Mouse (Mus musculus) left cerebral cortex, adult 2 months (tissue): Measurements from ENCODE around the gene Dvl3. TPM values are rescaled to one million over a fixed set of nuclear protein-coding genes. Genes with fewer than 3 reads are reported as not detected.

Experiments
- DNase-seq, 2 experiments: peaks; one replicate each; pipeline ENCODE4 v3.0.0; 2021 to 2022; ENCODE audit warnings: low spot score in 2 of 2, mixed read lengths in 1 of 2; ENCODE audit errors: extremely low spot score in 1 of 2
- H3K27ac ChIP-seq: fragments of 200-600 bp; 2 replicates; pipeline ENCODE4 v1.8.1; 2022
- H3K4me3 ChIP-seq: fragments of 200-600 bp; 2 replicates; pipeline ENCODE4 v1.8.1; 2022
- CTCF ChIP-seq: fragments of 200-600 bp; IDR thresholded peaks from 2 replicates; pipeline ENCODE4 v1.8.1; 2022; ENCODE audit warnings: antibody characterized with exemption, mild to moderate bottlenecking, moderate library complexity
- intact Hi-C: fragments of 180-260 bp; cut with DNase I; formaldehyde crosslinking; loops from one replicate; pipeline ENCODE4 v1.15.1; 2025
- total RNA-seq, 2 experiments: library from RNA; stranded (reverse); gene quantifications; 2 replicates each; pipeline ENCODE4 v1.2.3; 2021

The Dvl3 gene
- total RNA-seq, 2 experiments from 2014 or later: 64.7 to 70.1 TPM

DNA sequence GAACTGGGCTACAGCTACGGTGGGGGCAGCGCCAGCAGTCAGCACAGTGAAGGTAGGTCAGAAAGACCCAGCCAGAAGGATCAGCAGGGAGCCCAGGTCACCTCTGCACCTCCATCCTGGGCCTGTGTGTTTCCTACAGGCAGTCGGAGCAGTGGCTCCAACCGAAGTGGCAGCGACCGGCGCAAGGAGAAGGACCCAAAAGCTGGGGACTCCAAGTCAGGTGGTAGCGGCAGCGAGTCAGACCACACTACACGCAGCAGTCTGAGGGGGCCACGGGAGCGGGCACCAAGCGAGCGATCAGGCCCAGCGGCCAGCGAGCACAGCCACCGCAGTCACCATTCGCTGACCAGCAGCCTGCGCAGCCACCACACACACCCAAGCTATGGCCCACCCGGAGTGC, 14.2 kb downstream of the Dvl3 start:
- Histone ChIP-seq H3K27ac (no peak overlapping the region), H3K4me3 (no peak overlapping the region)
- TF ChIP-seq CTCF: no peak
- intact Hi-C loops: no loop called here
- no peak for DNase-seq

DNA sequence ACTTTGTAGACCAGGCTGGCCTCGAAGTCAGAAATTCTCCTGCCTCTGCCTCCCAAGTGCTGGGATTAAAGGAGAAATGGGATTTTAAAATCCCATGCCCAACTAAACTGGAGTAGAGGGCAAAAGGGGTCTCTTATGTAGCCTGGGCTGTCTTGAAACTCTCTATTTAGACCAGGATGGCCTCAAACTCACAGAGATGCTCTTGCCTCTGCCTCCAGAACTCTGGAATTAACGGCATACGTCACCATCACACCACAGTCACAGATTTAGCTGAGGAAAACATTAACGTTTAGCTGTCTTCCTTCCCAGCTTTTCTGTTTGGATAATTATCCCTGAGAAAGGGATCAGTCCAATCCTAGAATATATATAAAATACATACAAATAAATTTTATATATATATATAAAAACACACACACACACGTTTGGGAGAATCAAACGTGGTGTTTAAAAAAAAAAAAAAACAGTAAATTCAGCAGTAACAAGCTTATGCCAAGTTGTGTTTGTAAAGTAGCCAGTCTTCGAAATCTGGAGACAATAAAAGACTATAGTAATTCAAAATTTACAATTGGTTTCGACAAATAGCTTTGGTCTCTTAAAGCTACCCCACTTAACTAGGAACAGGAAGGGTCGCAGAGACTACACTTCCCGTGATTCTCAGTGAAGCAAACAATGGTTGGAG, 18.0 kb downstream of the Dvl3 start:
- no peak for DNase-seq
- no peak for TF ChIP-seq CTCF
- intact Hi-C loops: loop anchor here (2.0 kb wide), 1 partner anchor 18 kb away; the partner anchor contains the start of gene Dvl3
- Histone ChIP-seq H3K27ac (peak overlapping the region; percentile 2; the same call in 1 of the 2 replicates), H3K4me3 (no peak overlapping the region)

DNA sequence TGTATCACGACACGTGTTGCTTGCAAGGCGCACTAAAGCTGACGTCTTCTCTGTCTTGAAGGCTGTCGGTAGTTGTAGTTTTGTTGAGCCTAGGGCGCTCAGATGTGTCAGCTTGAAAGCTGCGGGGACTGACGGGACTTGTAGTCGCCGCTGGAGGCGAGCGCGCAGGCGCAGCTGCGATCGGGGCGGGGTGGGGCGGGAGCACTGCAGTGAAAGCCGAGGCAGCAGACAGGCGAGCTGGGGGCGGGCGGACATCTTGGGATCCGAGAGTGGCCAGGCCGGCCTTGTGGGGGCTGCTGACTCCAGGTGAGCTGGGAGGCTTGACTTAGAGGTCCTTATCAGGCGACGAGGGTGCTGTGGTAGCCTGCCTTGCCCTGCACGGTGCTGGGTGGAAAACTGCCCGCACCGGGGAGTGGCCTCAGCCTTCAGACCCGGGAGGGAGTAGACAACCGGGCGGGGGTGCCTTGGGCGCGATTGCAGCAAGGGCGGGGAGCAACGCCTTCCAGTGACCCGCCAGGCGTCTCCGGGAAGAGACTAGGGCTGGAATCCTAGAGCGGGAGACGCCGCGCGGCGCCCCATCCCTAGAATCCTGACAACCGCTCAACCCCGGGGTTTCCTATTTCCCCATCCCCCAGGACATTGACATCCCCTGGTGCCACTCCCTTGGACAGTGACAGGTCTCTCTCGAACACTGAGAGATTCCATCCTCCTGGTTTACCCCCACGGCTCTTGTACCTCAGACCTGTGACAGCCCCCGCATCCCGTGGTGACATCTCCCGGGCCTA, 18.7 kb downstream of the Dvl3 start, which contains the start of gene Ap2m1:
Ap2m1 (plus strand) TSS at position 183 of the 785 bp plus-strand sequence.
- peak within 1 kb of the TSS; percentile 99 for H3K4me3 ChIP-seq
- no peak for TF ChIP-seq CTCF
- peak within 1 kb of the TSS; percentile 98 for H3K27ac ChIP-seq
- peak; percentile 90 to 92 for DNase-seq
- intact Hi-C loops: loop anchor here (2.0 kb wide), 1 partner anchor 19 kb away; the partner anchor contains the start of gene Dvl3

DNA sequence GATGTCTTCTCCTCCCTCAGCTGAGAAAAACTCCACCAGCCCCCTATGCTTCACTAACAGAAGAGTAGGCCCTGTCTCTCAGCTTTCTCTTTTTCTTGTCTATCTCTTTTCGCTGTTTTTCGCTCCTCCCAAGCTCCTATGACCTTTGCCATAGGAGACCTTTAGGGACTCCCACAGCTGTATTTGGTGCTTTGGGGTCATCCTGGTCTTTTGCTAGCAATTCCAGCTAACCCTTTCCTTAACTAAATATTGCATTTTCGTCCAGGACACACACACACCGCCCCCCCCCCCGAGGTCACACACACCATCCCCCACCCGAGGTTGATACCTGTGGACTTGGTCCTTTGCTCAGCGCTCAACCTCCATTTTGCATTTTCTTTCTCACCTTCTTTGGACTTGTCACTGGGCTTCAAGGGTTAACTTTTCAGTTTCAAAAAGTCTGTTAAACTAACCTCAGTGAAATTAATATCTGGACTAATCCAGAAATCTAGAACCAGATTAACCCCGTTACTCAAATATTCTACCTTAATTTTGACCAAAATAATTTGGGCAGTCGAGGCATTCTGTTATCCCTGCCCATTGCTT, 19.4 kb downstream of the Dvl3 start:
- Histone ChIP-seq H3K4me3 (peak overlapping the region; percentile 99), H3K27ac (peak overlapping the region; percentile 98)
- TF ChIP-seq CTCF: no peak
- DNase-seq: no peak
- intact Hi-C loops: no loop called here

DNA sequence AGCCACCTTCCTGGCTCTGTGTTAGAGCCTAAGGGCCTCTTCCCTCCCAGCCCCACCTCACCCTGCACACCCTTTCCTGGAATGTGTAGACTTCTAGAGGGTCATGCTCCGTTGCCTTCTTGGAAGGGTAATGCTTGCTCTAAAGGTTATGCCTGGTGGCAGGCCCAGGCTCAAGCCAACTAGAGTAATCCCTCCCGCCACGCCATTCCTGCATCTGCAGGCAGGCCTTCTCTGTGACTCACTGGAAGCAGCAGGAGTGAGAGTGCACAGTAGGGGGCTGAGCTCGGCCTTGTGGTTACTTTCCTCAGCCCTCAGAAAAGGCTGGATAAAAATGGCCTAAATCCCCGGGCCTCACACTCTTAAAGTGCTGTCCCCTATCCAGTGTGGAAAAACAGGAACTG, 20.3 kb downstream of the Dvl3 start:
- no peak; the same call in 1 of the 2 replicates for TF ChIP-seq CTCF
- intact Hi-C loops: no loop called here
- DNase-seq: peak in 1 of 2 experiments; percentile 27
- peak overlapping the region; percentile 99 for H3K4me3 ChIP-seq
- peak overlapping the region; percentile 44; the same call in 1 of the 2 replicates for H3K27ac ChIP-seq

DNA sequence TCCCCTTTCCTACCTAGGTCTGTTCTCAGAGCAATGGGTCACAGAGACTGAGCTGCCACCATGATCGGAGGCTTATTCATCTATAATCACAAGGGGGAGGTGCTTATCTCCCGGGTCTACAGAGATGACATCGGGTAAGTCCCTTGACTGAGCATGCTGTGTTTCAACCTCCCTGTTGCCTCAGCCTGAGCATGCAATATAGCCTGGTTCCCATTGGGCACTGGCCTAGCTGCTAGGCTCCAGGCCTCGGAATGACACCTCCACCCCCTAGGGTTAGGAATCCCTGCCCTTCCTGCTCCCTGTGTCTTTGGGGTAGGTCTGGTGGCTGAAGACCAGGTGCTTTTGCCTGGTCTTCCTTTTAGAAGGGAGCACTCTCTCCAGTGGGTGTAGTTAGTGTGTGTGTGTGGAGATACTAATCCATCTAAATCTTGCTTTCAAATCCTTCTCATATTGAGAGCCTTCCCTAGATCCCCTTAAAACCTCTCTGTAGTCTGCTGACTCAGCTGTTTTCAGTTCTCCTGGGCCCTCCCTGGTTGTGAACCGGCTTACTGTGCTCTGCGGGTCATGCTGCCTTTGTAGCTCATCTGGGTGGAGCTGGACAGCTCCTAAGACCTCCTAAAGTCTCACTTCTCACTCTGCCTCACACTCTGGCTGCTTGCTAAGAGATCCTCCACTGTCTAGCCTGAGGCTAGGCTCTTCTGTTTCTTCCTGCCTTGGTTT, 21.0 kb downstream of the Dvl3 start:
- DNase-seq: no peak

DNA sequence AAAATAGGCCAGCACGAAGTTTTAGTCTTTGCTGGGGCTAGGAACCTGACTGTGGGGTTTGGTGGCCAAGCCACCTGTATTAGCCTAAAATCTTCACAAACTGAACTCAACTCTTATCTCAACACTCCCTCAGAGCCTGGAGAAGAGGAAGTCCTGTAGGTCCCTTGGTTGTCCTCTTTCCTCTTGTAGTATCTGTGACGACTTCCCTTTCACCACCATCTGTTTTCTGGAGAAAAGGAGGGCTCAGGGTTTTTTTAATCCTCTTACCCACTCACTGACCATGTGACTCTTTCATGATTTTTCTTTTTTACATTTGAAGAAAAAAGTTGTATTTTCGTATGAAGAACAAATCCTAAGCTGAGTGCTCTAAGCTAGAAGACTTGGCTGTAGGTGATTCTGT, 22.9 kb downstream of the Dvl3 start:
- no peak for DNase-seq
- intact Hi-C loops: no loop called here
- H3K27ac ChIP-seq: no peak overlapping the region
- no peak for TF ChIP-seq CTCF
- no peak overlapping the region for H3K4me3 ChIP-seq

More for the DNA sequence above, 21.0 kb downstream of the Dvl3 start:
- peak overlapping the region; percentile 99 for H3K4me3 ChIP-seq
- H3K27ac ChIP-seq: peak overlapping the region; percentile 44; the same call in 1 of the 2 replicates
- intact Hi-C loops: no loop called here
- no peak for TF ChIP-seq CTCF

DNA sequence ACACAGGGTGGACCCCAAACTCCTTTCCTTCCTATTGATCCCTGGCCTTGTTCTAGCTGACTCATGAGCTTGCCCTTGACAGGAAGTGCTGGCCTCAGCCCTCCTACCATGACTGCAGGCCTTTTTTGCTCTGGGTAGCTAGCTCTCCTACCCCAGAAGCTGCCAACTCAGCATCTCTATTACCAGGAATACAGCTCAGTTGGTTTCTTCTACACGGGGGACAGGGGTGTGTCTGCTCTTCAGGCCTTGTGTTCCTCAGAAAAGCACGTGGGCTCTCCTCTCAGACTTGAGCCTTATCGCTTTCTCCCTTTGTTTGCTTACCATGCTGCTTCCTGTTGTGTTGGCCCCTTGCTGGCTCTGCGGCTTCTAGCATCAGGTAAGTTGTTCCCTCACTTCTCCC, 23.7 kb downstream of the Dvl3 start:
- Histone ChIP-seq H3K27ac (no peak overlapping the region), H3K4me3 (no peak overlapping the region)
- no peak for TF ChIP-seq CTCF
- no peak for DNase-seq
- intact Hi-C loops: no loop called here

DNA sequence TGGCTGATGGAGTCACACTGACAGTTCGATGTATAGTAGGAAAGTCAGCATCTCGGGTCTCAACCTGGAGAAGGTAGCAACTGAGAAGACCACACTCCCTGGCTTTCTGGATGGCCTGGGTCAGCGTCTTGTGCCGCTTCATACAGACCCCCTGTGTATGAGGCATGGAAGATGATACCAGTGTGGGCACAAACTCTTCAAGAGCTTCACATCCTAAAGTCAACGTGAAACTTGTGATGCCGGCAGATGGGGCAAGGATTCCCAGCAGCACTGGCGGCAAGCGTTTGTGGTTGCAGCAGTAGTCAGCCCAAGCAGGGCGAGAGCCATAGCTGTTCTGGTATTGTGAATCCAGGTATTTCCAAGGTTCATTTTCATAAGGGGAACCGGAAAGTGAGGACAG, 28.9 kb downstream of the Dvl3 start:
- H3K27ac ChIP-seq: no peak overlapping the region
- DNase-seq: no peak
- no peak overlapping the region for H3K4me3 ChIP-seq
- intact Hi-C loops: loop anchor here (5.0 kb wide), 1 partner anchor 67 kb away; the partner anchor contains the start of genes Alg3, Eef1akmt4 and Gm49333
- TF ChIP-seq CTCF: no peak

DNA sequence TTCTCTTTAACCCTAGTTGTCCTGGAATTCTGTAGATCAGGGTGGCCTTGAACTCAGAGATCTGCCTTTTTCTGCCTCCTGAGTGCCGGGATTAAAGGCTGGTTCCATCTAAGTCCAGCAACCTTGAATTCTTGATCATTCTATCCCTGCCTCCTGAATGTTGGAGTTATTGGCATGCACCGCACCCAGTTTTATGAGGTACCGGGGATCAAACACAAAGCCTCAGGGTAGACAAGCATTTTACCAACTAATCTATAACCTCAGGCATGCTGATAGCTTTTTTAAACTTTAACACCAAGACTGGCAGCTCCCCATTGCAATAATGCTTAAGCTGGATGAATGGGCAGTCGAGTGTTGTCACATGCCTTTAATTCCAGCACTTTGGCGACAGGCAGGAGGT, 30.6 kb downstream of the Dvl3 start:
- H3K27ac ChIP-seq: no peak overlapping the region; the same call in 1 of the 2 replicates
- intact Hi-C loops: loop anchor here (5.0 kb wide), 1 partner anchor 65 kb away; the partner anchor contains the start of genes Alg3, Eef1akmt4 and Gm49333
- TF ChIP-seq CTCF: no peak
- no peak for DNase-seq
- no peak overlapping the region for H3K4me3 ChIP-seq
